Mouse (Mus musculus): ENCODE measurements around the gene Klk15. TPM values are rescaled to one million over a fixed set of nuclear protein-coding genes. Genes with fewer than 3 reads are reported as not detected.
A peak's percentile ranks its signal among the peaks of the same experiment; 100 is the strongest.

The Klk15 gene
- polyA plus RNA-seq (2012; rRNA removed) = not detected in 2 replicates

GRCm38 (mm10) chr7:43933440-43933839 is at the start of gene Klk15:
Gene Klk15, plus strand, starts transcription at chr7:43933740.
- WGBS = 89% methylated on average over 3 of the region's 3 CpGs
- H3K4me3 ChIP-seq (ENCODE audit: low read depth, low read length) = no peak within 1 kb of the TSS
- no peaks in the 10 kb centered on the region for H3K27me3 ChIP-seq (ENCODE audit: control insufficient read depth, insufficient read depth, low read length)
- H3K27ac ChIP-seq (ENCODE audit: insufficient read depth, low read depth, low read length) = no peak within 1 kb of the TSS
- TF ChIP-seq CTCF (IDR thresholded peaks at IDR 0.05; ENCODE audit: extremely low read depth, insufficient read length, insufficient replicate concordance, low read depth, low read length) (no peak), POLR2A (IDR thresholded peaks at IDR 0.05; ENCODE audit: low read depth, low read length) (no peak)
- H3K4me1 ChIP-seq (ENCODE audit: control insufficient read depth, insufficient read depth, insufficient read length, low read length) = no peaks in the 10 kb centered on the region
- H3K36me3 ChIP-seq (ENCODE audit: control insufficient read depth, insufficient read depth, low read length) = no peaks in the 10 kb centered on the region

- no peaks in the 10 kb centered on the region for H3K4me1 ChIP-seq (ENCODE audit: control insufficient read depth, insufficient read depth, insufficient read length, low read length)
- no peak overlapping the region for H3K4me3 ChIP-seq (ENCODE audit: low read depth, low read length)
- no peaks in the 10 kb centered on the region for H3K27me3 ChIP-seq (ENCODE audit: control insufficient read depth, insufficient read depth, low read length)
- 27% methylated on average over 5 of the region's 5 CpGs for WGBS
- TF ChIP-seq POLR2A (IDR thresholded peaks at IDR 0.05; ENCODE audit: low read depth, low read length) (no peak), CTCF (IDR thresholded peaks at IDR 0.05; ENCODE audit: extremely low read depth, insufficient read length, insufficient replicate concordance, low read depth, low read length) (no peak)
- no peak overlapping the region for H3K27ac ChIP-seq (ENCODE audit: insufficient read depth, low read depth, low read length)
- no peaks in the 10 kb centered on the region for H3K36me3 ChIP-seq (ENCODE audit: control insufficient read depth, insufficient read depth, low read length)
Observed at GRCm38 (mm10) chr7:43891365-43891764, 42.2 kb upstream of the Klk15 start.

- no peaks in the 10 kb centered on the region for H3K36me3 ChIP-seq (ENCODE audit: control insufficient read depth, insufficient read depth, low read length)
- WGBS = 35% methylated on average over 3 of the region's 3 CpGs
- no peaks in the 10 kb centered on the region for H3K4me1 ChIP-seq (ENCODE audit: control insufficient read depth, insufficient read depth, insufficient read length, low read length)
- no peaks in the 10 kb centered on the region for H3K27me3 ChIP-seq (ENCODE audit: control insufficient read depth, insufficient read depth, low read length)
- no peak for TF ChIP-seq CTCF (IDR thresholded peaks at IDR 0.05; ENCODE audit: extremely low read depth, insufficient read length, insufficient replicate concordance, low read depth, low read length)
- TF ChIP-seq POLR2A (IDR thresholded peaks at IDR 0.05; ENCODE audit: low read depth, low read length) = no peak
- no peak overlapping the region for H3K4me3 ChIP-seq (ENCODE audit: low read depth, low read length)
- no peak overlapping the region for H3K27ac ChIP-seq (ENCODE audit: insufficient read depth, low read depth, low read length)
Observed at GRCm38 (mm10) chr7:43891788-43892187, 41.8 kb upstream of the Klk15 start.

- H3K27ac ChIP-seq (ENCODE audit: insufficient read depth, low read depth, low read length) = no peak overlapping the region
- H3K4me3 ChIP-seq (ENCODE audit: low read depth, low read length) = no peak overlapping the region
- TF ChIP-seq CTCF (IDR thresholded peaks at IDR 0.05; ENCODE audit: extremely low read depth, insufficient read length, insufficient replicate concordance, low read depth, low read length) (peak; percentile 75; the same call in 1 of the 2 replicates), POLR2A (IDR thresholded peaks at IDR 0.05; ENCODE audit: low read depth, low read length) (no peak)
- WGBS = 9% methylated on average over 1 of the region's 1 CpGs
- H3K4me1 ChIP-seq (ENCODE audit: control insufficient read depth, insufficient read depth, insufficient read length, low read length) = no peaks in the 10 kb centered on the region
- no peaks in the 10 kb centered on the region for H3K36me3 ChIP-seq (ENCODE audit: control insufficient read depth, insufficient read depth, low read length)
- H3K27me3 ChIP-seq (ENCODE audit: control insufficient read depth, insufficient read depth, low read length) = no peaks in the 10 kb centered on the region
Observed at GRCm38 (mm10) chr7:43894836-43895235, 38.7 kb upstream of the Klk15 start.

GRCm38 (mm10) chr7:43914821-43915220 is 18.7 kb upstream of the Klk15 start:
- Histone ChIP-seq H3K27me3 (ENCODE audit: control insufficient read depth, insufficient read depth, low read length) (no peaks in the 10 kb centered on the region), H3K36me3 (ENCODE audit: control insufficient read depth, insufficient read depth, low read length) (no peaks in the 10 kb centered on the region), H3K4me1 (ENCODE audit: control insufficient read depth, insufficient read depth, insufficient read length, low read length) (no peaks in the 10 kb centered on the region), H3K27ac (ENCODE audit: insufficient read depth, low read depth, low read length) (no peak overlapping the region), H3K4me3 (ENCODE audit: low read depth, low read length) (no peak overlapping the region)
- 27% methylated on average over 9 of the region's 9 CpGs for WGBS
- TF ChIP-seq POLR2A (IDR thresholded peaks at IDR 0.05; ENCODE audit: low read depth, low read length) = no peak
- no peak for TF ChIP-seq CTCF (IDR thresholded peaks at IDR 0.05; ENCODE audit: extremely low read depth, insufficient read length, insufficient replicate concordance, low read depth, low read length)

- no peaks in the 10 kb centered on the region for H3K36me3 ChIP-seq (ENCODE audit: control insufficient read depth, insufficient read depth, low read length)
- H3K4me1 ChIP-seq (ENCODE audit: control insufficient read depth, insufficient read depth, insufficient read length, low read length) = no peaks in the 10 kb centered on the region
- no peak for TF ChIP-seq POLR2A (IDR thresholded peaks at IDR 0.05; ENCODE audit: low read depth, low read length)
- no peak for TF ChIP-seq CTCF (IDR thresholded peaks at IDR 0.05; ENCODE audit: extremely low read depth, insufficient read length, insufficient replicate concordance, low read depth, low read length)
- H3K27ac ChIP-seq (ENCODE audit: insufficient read depth, low read depth, low read length) = no peak overlapping the region
- H3K4me3 ChIP-seq (ENCODE audit: low read depth, low read length) = no peak overlapping the region
- 82% methylated on average over 13 of the region's 13 CpGs for WGBS
- no peaks in the 10 kb centered on the region for H3K27me3 ChIP-seq (ENCODE audit: control insufficient read depth, insufficient read depth, low read length)
Observed at GRCm38 (mm10) chr7:43918426-43918825, 15.1 kb upstream of the Klk15 start.

- H3K36me3 ChIP-seq (ENCODE audit: control insufficient read depth, insufficient read depth, low read length) = no peaks in the 10 kb centered on the region
- H3K4me1 ChIP-seq (ENCODE audit: control insufficient read depth, insufficient read depth, insufficient read length, low read length) = no peaks in the 10 kb centered on the region
- no peak overlapping the region for H3K4me3 ChIP-seq (ENCODE audit: low read depth, low read length)
- 73% methylated on average over 8 of the region's 8 CpGs for WGBS
- TF ChIP-seq CTCF (IDR thresholded peaks at IDR 0.05; ENCODE audit: extremely low read depth, insufficient read length, insufficient replicate concordance, low read depth, low read length) (no peak), POLR2A (IDR thresholded peaks at IDR 0.05; ENCODE audit: low read depth, low read length) (no peak)
- no peaks in the 10 kb centered on the region for H3K27me3 ChIP-seq (ENCODE audit: control insufficient read depth, insufficient read depth, low read length)
- H3K27ac ChIP-seq (ENCODE audit: insufficient read depth, low read depth, low read length) = no peak overlapping the region
Observed at GRCm38 (mm10) chr7:43918871-43919270, 14.7 kb upstream of the Klk15 start.
